Mouse (Mus musculus): ENCODE data around the gene Gm29276. TPM values are rescaled to one million over a fixed set of nuclear protein-coding genes. Genes with fewer than 3 reads are reported as not detected.

The Gm29276 gene
- polyA plus RNA-seq (2012; rRNA removed) = not detected in 2 replicates

DNA sequence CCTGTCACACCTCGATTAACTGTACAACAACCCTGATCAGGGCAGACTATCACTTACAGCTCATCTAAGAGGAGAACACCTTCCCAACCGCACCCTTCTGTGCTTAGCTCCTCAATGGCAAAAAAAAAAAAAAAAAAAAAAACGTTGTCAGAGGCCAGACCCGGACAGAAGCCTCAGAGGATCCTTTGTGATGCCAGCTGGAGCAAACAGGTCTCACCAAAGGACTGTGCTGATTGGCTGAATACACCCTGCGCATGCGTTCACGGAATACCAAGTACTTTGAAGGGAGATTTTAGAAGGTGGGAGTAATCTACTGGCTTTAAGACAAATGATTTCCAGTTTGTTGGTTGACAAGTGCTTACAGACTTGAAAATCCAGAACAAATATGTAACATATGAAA is at the start of gene Gm29276:
Gene Gm29276, minus strand, starts transcription at position 101 of the 400 bp plus-strand sequence.

Measured in liver, embryonic 14 days (tissue).